Mouse (Mus musculus): ENCODE measurements at regions not wholly inside any gene's neighbourhood (a gene's known extent, or its start where the extent isn't known, plus 50 kb on each side); places are given as distances from the start of the nearest gene placed in this dataset.

- TF ChIP-seq CTCF (IDR thresholded peaks at IDR 0.05; ENCODE audit: extremely low read depth, insufficient read depth, low read length) (no peak), POLR2A (IDR thresholded peaks at IDR 0.05; ENCODE audit: extremely low read depth, insufficient read depth, low read length) (no peak)
Observed at GRCm38 (mm10) chr9:61225882-61226281, 146.3 kb upstream of the Tle3 start.
